Mouse (Mus musculus): ENCODE data around the gene Kansl3. TPM values are rescaled to one million over a fixed set of nuclear protein-coding genes. Genes with fewer than 3 reads are reported as not detected.

Kansl3 gene
- polyA plus RNA-seq, 1 experiment from 2014 or later, result 43.6 TPM

DNA sequence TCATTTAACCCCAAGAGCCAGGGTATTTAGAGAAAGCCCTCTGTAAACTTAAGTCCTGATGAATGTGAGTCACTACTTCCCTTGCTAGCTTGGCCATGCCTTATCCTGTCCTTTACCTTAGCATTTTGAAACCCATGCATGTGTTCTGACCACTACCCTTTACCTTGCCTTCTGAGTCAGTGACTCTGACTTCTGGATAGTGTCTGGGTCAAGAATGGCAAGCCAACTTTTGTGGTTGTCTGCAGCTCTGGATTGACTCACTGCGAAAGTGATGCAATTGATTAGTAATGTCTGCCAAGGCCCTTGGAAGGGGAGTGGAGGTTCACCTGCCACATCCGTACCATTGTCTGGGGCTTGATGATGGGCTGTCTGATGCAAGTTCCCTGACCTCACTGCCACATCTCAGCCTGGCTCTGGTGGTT lies 43.1 kb downstream of the Kansl3 start:
- 89% methylated on average over 2 of the region's 2 CpGs for WGBS
- Histone ChIP-seq H3K27me3 (ENCODE audit: control insufficient read depth, insufficient read depth, low read length) (no peaks in the 10 kb centered on the region), H3K4me2 (ENCODE audit: low read depth, low read length) (no peak overlapping the region), H3K4me1 (ENCODE audit: control insufficient read depth, insufficient read depth, low read length) (peaks cover 16% of the 10 kb centered on the region), H3K36me3 (ENCODE audit: control insufficient read depth, insufficient read depth) (peaks cover 13% of the 10 kb centered on the region), H3K4me3 (ENCODE audit: low read length) (no peak overlapping the region), H3K9ac (ENCODE audit: low read length) (no peak overlapping the region), H3K27ac (ENCODE audit: low read length) (no peak overlapping the region), H3K9me3 (replicated peaks; ENCODE audit: control insufficient read depth, low read length) (no peaks in the 10 kb centered on the region)
- ATAC-seq (replicated peaks; ENCODE audit: extremely low read depth, insufficient read depth, low FRiP score), result no peak

DNA sequence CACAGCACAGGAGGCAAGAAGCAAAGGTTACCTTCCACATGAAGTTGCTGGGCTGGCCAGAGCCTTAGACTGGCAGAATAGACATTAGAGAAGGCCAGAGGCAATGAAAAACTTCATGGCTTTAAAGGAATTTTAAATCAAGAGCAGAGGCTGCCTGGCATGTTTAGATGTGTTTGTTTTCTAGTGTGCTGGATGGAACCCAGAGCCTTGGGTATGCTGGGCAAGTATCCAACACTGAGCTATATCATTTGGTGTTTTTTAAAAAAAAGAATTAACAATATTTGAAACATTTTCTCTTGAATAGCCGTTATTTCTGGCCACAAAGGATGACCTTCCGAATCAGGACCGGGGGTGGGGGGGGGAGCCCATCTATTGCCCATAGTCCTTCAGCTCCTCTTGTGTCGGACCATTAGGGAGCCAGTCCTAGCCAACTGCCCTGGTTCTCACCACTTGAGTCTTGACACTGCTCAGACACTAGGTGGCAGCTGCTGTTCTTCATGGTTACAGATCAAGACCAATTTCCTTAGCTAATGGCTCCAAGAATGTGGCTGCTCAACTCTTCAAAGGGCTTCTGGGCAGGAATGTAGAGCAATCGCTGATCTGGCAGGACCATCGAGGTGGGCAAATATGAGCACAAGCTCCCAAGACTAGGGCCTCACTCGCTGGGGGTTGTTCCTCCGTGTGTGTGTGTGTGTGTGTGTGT lies 45.1 kb downstream of the Kansl3 start:
- H3K4me1 ChIP-seq (ENCODE audit: control insufficient read depth, insufficient read depth, low read length), result peaks cover 14% of the 10 kb centered on the region
- WGBS, result 40% methylated on average over 8 of the region's 8 CpGs
- peak; percentile 47; the same call in 1 of the 2 replicates for ATAC-seq (replicated peaks; ENCODE audit: extremely low read depth, insufficient read depth, low FRiP score)
- H3K4me2 ChIP-seq (ENCODE audit: low read depth, low read length), result no peak overlapping the region
- no peak overlapping the region for H3K27ac ChIP-seq (ENCODE audit: low read length)
- no peaks in the 10 kb centered on the region for H3K27me3 ChIP-seq (ENCODE audit: control insufficient read depth, insufficient read depth, low read length)
- H3K9me3 ChIP-seq (replicated peaks; ENCODE audit: control insufficient read depth, low read length), result no peaks in the 10 kb centered on the region
- H3K36me3 ChIP-seq (ENCODE audit: control insufficient read depth, insufficient read depth), result peaks cover 21% of the 10 kb centered on the region
- no peak overlapping the region for H3K4me3 ChIP-seq (ENCODE audit: low read length)
- H3K9ac ChIP-seq (ENCODE audit: low read length), result no peak overlapping the region

DNA sequence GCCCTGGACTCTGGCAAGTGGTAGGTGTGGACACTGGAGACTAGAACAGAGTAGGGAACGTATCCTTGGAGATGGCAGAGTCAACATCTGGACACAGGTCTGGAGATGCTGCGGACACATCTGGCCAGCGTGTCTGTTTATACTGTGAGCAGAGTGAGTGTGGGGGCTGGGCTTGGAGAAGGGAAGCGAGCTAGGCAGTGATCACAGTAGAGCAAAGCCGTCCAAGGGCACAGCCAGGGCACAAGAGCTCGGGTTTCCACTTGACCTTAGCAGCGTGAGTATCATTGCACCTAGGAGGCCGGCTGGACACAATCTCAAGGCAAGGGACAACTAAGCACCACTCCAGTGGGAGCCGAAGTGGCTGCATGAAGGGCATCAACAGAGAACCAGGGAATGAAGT lies 45.9 kb downstream of the Kansl3 start:
- no peaks in the 10 kb centered on the region for H3K27me3 ChIP-seq (ENCODE audit: control insufficient read depth, insufficient read depth, low read length)
- no peak overlapping the region for H3K4me2 ChIP-seq (ENCODE audit: low read depth, low read length)
- no peak overlapping the region for H3K27ac ChIP-seq (ENCODE audit: low read length)
- H3K4me3 ChIP-seq (ENCODE audit: low read length), result no peak overlapping the region
- peaks cover 11% of the 10 kb centered on the region for H3K4me1 ChIP-seq (ENCODE audit: control insufficient read depth, insufficient read depth, low read length)
- H3K36me3 ChIP-seq (ENCODE audit: control insufficient read depth, insufficient read depth), result peaks cover 23% of the 10 kb centered on the region
- WGBS, result 51% methylated on average over 9 of the region's 9 CpGs
- no peaks in the 10 kb centered on the region for H3K9me3 ChIP-seq (replicated peaks; ENCODE audit: control insufficient read depth, low read length)
- no peak for ATAC-seq (replicated peaks; ENCODE audit: extremely low read depth, insufficient read depth, low FRiP score)
- H3K9ac ChIP-seq (ENCODE audit: low read length), result no peak overlapping the region

DNA sequence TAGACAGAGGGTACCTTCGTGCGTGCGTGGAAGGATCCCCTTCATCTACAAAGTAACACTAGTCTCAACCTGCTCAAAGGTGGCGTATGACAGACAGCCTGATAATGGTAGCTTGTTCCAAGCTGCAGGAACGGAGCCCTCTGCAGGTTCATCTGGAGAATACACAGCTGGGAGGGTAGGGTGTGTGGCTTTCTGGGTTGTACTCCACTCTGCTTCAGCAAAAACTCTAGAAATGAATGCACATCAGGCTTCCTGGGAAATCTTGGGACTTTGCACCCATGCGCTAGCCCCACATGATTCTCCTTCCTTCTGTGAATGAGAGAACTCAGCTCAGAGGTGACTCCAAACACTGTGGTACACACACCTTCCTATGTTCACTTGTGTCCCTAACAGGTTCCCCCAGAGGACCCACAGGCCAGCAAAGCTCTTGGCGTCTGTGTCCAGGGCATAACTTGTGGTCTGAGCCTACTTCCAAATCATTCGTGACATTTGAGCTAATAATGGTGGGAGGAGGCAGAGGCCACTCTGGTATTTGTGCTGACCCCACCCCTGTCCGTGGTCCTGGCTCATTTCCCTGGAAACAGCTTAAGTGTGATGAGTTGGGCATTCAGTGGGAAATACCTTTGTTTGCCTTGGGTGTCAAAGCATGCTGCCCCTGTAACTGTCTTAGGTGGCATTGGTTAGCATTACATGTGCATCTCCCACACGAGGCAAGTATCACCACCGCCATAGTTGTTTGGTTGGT lies 47.0 kb downstream of the Kansl3 start:
- peaks cover 11% of the 10 kb centered on the region for H3K4me1 ChIP-seq (ENCODE audit: control insufficient read depth, insufficient read depth, low read length)
- 69% methylated on average over 11 of the region's 11 CpGs for WGBS
- peaks cover 21% of the 10 kb centered on the region for H3K36me3 ChIP-seq (ENCODE audit: control insufficient read depth, insufficient read depth)
- ATAC-seq (replicated peaks; ENCODE audit: extremely low read depth, insufficient read depth, low FRiP score), result no peak
- no peaks in the 10 kb centered on the region for H3K9me3 ChIP-seq (replicated peaks; ENCODE audit: control insufficient read depth, low read length)
- H3K27me3 ChIP-seq (ENCODE audit: control insufficient read depth, insufficient read depth, low read length), result no peaks in the 10 kb centered on the region
- no peak overlapping the region for H3K27ac ChIP-seq (ENCODE audit: low read length)
- H3K9ac ChIP-seq (ENCODE audit: low read length), result no peak overlapping the region
- H3K4me2 ChIP-seq (ENCODE audit: low read depth, low read length), result no peak overlapping the region
- H3K4me3 ChIP-seq (ENCODE audit: low read length), result no peak overlapping the region

DNA sequence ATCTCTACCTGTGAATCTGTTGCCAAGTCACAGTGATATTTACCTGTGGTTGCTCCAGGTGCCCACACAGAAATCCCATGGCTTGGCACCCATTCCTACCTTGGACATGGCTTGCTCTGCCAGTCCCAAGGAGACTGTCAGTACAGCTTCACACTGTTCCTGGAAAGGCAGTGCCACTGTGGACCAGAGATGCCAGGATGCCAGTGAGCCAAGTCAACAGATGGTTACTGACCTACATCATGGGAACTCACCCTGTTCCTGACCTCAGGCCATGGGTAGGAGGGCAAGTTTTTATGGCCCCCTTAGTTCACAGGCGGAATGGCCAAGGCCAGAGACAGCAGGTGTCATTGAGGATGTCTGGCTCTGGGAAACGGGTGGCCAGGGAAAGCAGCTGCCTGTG lies 47.8 kb downstream of the Kansl3 start:
- ATAC-seq (replicated peaks; ENCODE audit: extremely low read depth, insufficient read depth, low FRiP score), result no peak
- H3K4me1 ChIP-seq (ENCODE audit: control insufficient read depth, insufficient read depth, low read length), result peaks cover 11% of the 10 kb centered on the region
- peaks cover 21% of the 10 kb centered on the region for H3K36me3 ChIP-seq (ENCODE audit: control insufficient read depth, insufficient read depth)
- no peak overlapping the region for H3K4me3 ChIP-seq (ENCODE audit: low read length)
- H3K27ac ChIP-seq (ENCODE audit: low read length), result no peak overlapping the region
- H3K27me3 ChIP-seq (ENCODE audit: control insufficient read depth, insufficient read depth, low read length), result no peaks in the 10 kb centered on the region
- H3K9ac ChIP-seq (ENCODE audit: low read length), result no peak overlapping the region
- 85% methylated on average over 2 of the region's 2 CpGs for WGBS
- H3K9me3 ChIP-seq (replicated peaks; ENCODE audit: control insufficient read depth, low read length), result no peaks in the 10 kb centered on the region
- no peak overlapping the region for H3K4me2 ChIP-seq (ENCODE audit: low read depth, low read length)

DNA sequence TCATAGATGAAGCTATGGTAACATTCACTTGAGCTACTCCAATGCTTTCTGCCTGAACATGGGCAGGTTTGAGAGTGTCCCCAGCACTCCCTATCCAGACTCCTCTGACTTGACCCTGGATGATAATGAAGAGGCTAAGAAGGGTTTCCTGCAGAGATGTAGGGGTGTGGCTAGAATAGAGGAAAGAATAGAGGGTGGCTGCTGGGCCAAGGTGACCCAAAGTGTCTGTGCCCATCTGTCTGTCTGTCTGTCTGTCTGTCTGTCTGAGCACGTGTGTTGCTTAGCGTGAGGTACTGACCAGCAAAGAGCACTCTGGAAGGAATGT lies 53.2 kb downstream of the Kansl3 start:
- no peak for ATAC-seq (replicated peaks; ENCODE audit: extremely low read depth, insufficient read depth, low FRiP score)
- 80% methylated on average over 2 of the region's 2 CpGs for WGBS
- peaks cover 16% of the 10 kb centered on the region for H3K36me3 ChIP-seq (ENCODE audit: control insufficient read depth, insufficient read depth)
- no peaks in the 10 kb centered on the region for H3K27me3 ChIP-seq (ENCODE audit: control insufficient read depth, insufficient read depth, low read length)
- H3K27ac ChIP-seq (ENCODE audit: low read length), result no peak overlapping the region
- H3K4me3 ChIP-seq (ENCODE audit: low read length), result no peak overlapping the region
- H3K9ac ChIP-seq (ENCODE audit: low read length), result no peak overlapping the region
- H3K9me3 ChIP-seq (replicated peaks; ENCODE audit: control insufficient read depth, low read length), result no peaks in the 10 kb centered on the region
- H3K4me2 ChIP-seq (ENCODE audit: low read depth, low read length), result no peak overlapping the region
- no peaks in the 10 kb centered on the region for H3K4me1 ChIP-seq (ENCODE audit: control insufficient read depth, insufficient read depth, low read length)

DNA sequence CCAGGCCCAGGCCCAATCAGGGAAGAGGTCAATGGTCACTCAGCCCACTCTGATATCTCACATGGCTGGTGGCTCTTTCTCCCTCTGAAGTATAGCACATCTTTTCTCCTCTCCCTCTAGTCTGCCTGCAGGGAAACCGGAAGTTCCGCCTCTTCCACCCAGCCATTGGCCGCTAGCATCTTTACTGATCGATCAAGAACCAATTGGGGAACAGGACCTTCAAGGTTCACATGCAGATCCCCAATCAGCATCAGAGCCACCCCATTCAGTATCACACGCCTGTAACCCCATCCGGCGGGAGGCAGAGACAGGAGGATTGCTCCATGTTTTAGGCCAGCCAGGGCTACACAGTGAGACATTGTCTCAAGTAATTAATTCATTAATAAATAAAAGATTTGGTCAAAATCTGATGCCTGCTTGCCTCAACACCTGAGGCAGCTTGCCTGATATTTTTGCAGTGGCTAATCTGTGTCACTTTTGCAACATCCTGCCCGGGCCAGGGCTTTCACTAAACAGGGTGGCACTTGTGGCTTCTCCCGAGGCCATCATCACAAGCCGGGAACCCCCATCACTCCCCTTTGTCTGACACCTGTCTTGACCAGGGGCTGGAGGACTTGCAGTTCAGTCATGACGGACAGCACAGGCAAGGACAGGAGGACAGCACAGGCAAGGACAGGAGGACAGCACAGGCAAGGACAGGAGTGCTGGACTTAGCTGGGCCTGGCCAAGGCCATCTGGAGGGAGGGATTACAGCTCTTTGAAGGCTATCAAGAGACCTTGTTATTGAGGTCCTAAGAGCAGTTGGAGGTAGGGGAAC lies 53.8 kb downstream of the Kansl3 start:
- Histone ChIP-seq H3K9me3 (replicated peaks; ENCODE audit: control insufficient read depth, low read length) (no peaks in the 10 kb centered on the region), H3K4me3 (ENCODE audit: low read length) (no peak overlapping the region), H3K36me3 (ENCODE audit: control insufficient read depth, insufficient read depth) (peaks cover 11% of the 10 kb centered on the region), H3K9ac (ENCODE audit: low read length) (no peak overlapping the region), H3K27ac (ENCODE audit: low read length) (no peak overlapping the region), H3K4me2 (ENCODE audit: low read depth, low read length) (no peak overlapping the region), H3K4me1 (ENCODE audit: control insufficient read depth, insufficient read depth, low read length) (no peaks in the 10 kb centered on the region), H3K27me3 (ENCODE audit: control insufficient read depth, insufficient read depth, low read length) (no peaks in the 10 kb centered on the region)
- WGBS, result 86% methylated on average over 11 of the region's 11 CpGs
- no peak for ATAC-seq (replicated peaks; ENCODE audit: extremely low read depth, insufficient read depth, low FRiP score)

DNA sequence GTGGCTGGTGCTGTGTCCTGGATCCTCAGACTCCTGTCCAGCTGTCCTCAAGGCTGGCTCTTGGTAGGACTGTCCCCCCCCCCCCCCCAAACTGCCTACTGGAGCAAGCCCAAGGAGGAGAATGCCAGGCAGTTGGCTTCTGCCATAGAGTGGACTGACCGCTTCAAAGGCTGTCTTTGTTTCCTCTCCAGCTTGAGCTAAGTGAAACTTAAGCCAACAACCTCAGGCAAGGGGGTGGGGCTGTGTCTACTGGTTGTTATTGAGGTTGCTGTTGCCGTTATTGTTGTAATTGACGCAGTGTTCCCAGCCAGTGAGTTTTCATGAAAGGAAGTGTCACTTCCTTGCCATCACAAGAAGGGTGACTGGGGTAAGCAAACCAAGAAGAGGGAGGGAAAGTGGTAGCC lies 59.5 kb downstream of the Kansl3 start:
- Histone ChIP-seq H3K9ac (ENCODE audit: low read length) (peak overlapping the region; percentile 45), H3K36me3 (ENCODE audit: control insufficient read depth, insufficient read depth) (no peaks in the 10 kb centered on the region; the same call in 1 of the 2 replicates), H3K4me3 (ENCODE audit: low read length) (peak overlapping the region; percentile 74), H3K4me2 (ENCODE audit: low read depth, low read length) (peak overlapping the region; percentile 73), H3K27me3 (ENCODE audit: control insufficient read depth, insufficient read depth, low read length) (no peaks in the 10 kb centered on the region), H3K9me3 (replicated peaks; ENCODE audit: control insufficient read depth, low read length) (no peaks in the 10 kb centered on the region), H3K4me1 (ENCODE audit: control insufficient read depth, insufficient read depth, low read length) (peaks cover 21% of the 10 kb centered on the region), H3K27ac (ENCODE audit: low read length) (peak overlapping the region; percentile 66)
- 37% methylated on average over 3 of the region's 3 CpGs for WGBS
- ATAC-seq (replicated peaks; ENCODE audit: extremely low read depth, insufficient read depth, low FRiP score), result no peak
